Mouse (Mus musculus): ENCODE data around the gene H2-DMb1. TPM values are rescaled to one million over a fixed set of nuclear protein-coding genes. Genes with fewer than 3 reads are reported as not detected.

The H2-DMb1 gene
- total RNA-seq, 1 experiment from 2014 or later, result 2.4 TPM

Other genes starting within 250 kb of the H2-DMb1 start
- gene Platr17, start 247.9 kb upstream of the H2-DMb1 start, total RNA-seq (2021), result not detected in 2 replicates
- gene Daxx, start 243.7 kb upstream of the H2-DMb1 start, total RNA-seq (2021), result 35.2 and 36.4 TPM in 2 replicates
- gene Tapbp, start 237.2 kb upstream of the H2-DMb1 start, total RNA-seq (2021), result 101 and 166 TPM in 2 replicates
- 27.4 and 38.8 TPM in 2 replicates for gene Zbtb22, start 237.2 kb upstream of the H2-DMb1 start, total RNA-seq (2021)
- gene Rgl2, start 223.5 kb upstream of the H2-DMb1 start, total RNA-seq (2021), result 68.9 and 72.7 TPM in 2 replicates
- 101 and 102 TPM in 2 replicates for gene Pfdn6, start 212.7 kb upstream of the H2-DMb1 start, total RNA-seq (2021)
- 38.7 and 40.4 TPM in 2 replicates for gene Wdr46, start 212.4 kb upstream of the H2-DMb1 start, total RNA-seq (2021)
- gene B3galt4, start 201.6 kb upstream of the H2-DMb1 start, total RNA-seq (2021), result 8.5 and 8.9 TPM in 2 replicates
- gene Vps52, start 197.3 kb upstream of the H2-DMb1 start, total RNA-seq (2021), result 57.4 and 70.0 TPM in 2 replicates
- gene Rps18, start 197.1 kb upstream of the H2-DMb1 start, total RNA-seq (2021), result 630 and 736 TPM in 2 replicates
- 321 and 327 TPM in 2 replicates for gene H2-K1, start 152.7 kb upstream of the H2-DMb1 start, total RNA-seq (2021)
- gene Ring1, start 128.4 kb upstream of the H2-DMb1 start, total RNA-seq (2021), result 50.8 and 66.2 TPM in 2 replicates
- 239 TPM in 2 replicates for gene H2-Ke6, start 125.0 kb upstream of the H2-DMb1 start, total RNA-seq (2021)
- gene Slc39a7, start 121.4 kb upstream of the H2-DMb1 start, total RNA-seq (2021), result 149 and 162 TPM in 2 replicates
- 66.8 and 71.0 TPM in 2 replicates for gene Rxrb, start 121.3 kb upstream of the H2-DMb1 start, total RNA-seq (2021)
- gene Col11a2, start 113.6 kb upstream of the H2-DMb1 start, total RNA-seq (2021), result 0.91 and 3.0 TPM in 2 replicates
- gene H2-Oa, start 60.7 kb upstream of the H2-DMb1 start, total RNA-seq (2021), result 0.27 TPM in 1 of 2 replicates, not detected in the other
- gene H2-DMa, start 33.5 kb upstream of the H2-DMb1 start, total RNA-seq (2021), result 9.0 and 11.5 TPM in 2 replicates
- gene Brd2, start 30.4 kb upstream of the H2-DMb1 start, total RNA-seq (2021), result 209 and 233 TPM in 2 replicates
- 1.7 TPM in 1 of 2 replicates, not detected in the other for gene H2-DMb2, start 9.8 kb upstream of the H2-DMb1 start, total RNA-seq (2021)
- 14.4 and 20.9 TPM in 2 replicates for gene Tap1, start 34.5 kb downstream of the H2-DMb1 start, total RNA-seq (2021)
- gene Psmb9, start 34.7 kb downstream of the H2-DMb1 start, total RNA-seq (2021), result 7.0 and 14.5 TPM in 2 replicates
- gene Psmb8, start 44.6 kb downstream of the H2-DMb1 start, total RNA-seq (2021), result 11.7 and 23.5 TPM in 2 replicates
- 43.1 and 56.6 TPM in 2 replicates for gene Tap2, start 50.5 kb downstream of the H2-DMb1 start, total RNA-seq (2021)
- 0.43 TPM in 1 of 2 replicates, not detected in the other for gene H2-Ob, start 85.8 kb downstream of the H2-DMb1 start, total RNA-seq (2021)
- 15.5 and 17.0 TPM in 2 replicates for gene H2-Ab1, start 104.6 kb downstream of the H2-DMb1 start, total RNA-seq (2021)
- gene H2-Aa, start 134.8 kb downstream of the H2-DMb1 start, total RNA-seq (2021), result 14.2 and 19.2 TPM in 2 replicates
- gene H2-Eb1, start 152.8 kb downstream of the H2-DMb1 start, total RNA-seq (2021), result 14.0 and 18.1 TPM in 2 replicates
- not detected in 2 replicates for gene H2-Eb2, start 172.6 kb downstream of the H2-DMb1 start, total RNA-seq (2021)
- gene Btnl2, start 201.8 kb downstream of the H2-DMb1 start, total RNA-seq (2021), result 0.43 TPM in 1 of 2 replicates, not detected in the other
- gene Btnl1, start 224.1 kb downstream of the H2-DMb1 start, total RNA-seq (2021), result not detected in 2 replicates
- gene BC051142, start 245.7 kb downstream of the H2-DMb1 start, total RNA-seq (2021), result 1.7 and 3.4 TPM in 2 replicates